Mouse (Mus musculus): ENCODE measurements around the gene Tmem214.
"Not testable (repeated sequence)": the region's sequence is repeated elsewhere in the genome, so short reads cannot be mapped to it uniquely, and the experiment has no call there.

Tmem214 gene

GRCm38 (mm10) chr5:30874365-30874764, 6.6 kb downstream of the Tmem214 start:
- no peak for DNase-seq (ENCODE audit: extremely low read depth, insufficient read length, low spot score)

- no peak for DNase-seq (ENCODE audit: extremely low read depth, insufficient read length, low spot score)
Measured at GRCm38 (mm10) chr5:30878616-30879015, 10.8 kb downstream of the Tmem214 start.

GRCm38 (mm10) chr5:30879347-30879943, 11.6 kb downstream of the Tmem214 start:
- no peak for DNase-seq (ENCODE audit: extremely low read depth, insufficient read length, low spot score)

GRCm38 (mm10) chr5:30881839-30882238, 14.0 kb downstream of the Tmem214 start:
- DNase-seq (ENCODE audit: extremely low read depth, insufficient read length, low spot score) = not testable (repeated sequence)

- no peak for DNase-seq (ENCODE audit: extremely low read depth, insufficient read length, low spot score)
Measured at GRCm38 (mm10) chr5:30886209-30886608, 18.4 kb downstream of the Tmem214 start.

GRCm38 (mm10) chr5:30886731-30887130, 18.9 kb downstream of the Tmem214 start:
- DNase-seq (ENCODE audit: extremely low read depth, insufficient read length, low spot score) = no peak

GRCm38 (mm10) chr5:30887331-30887761, 19.5 kb downstream of the Tmem214 start:
- DNase-seq (ENCODE audit: extremely low read depth, insufficient read length, low spot score) = no peak

GRCm38 (mm10) chr5:30887858-30888336, 20.1 kb downstream of the Tmem214 start:
- DNase-seq (ENCODE audit: extremely low read depth, insufficient read length, low spot score) = peak; percentile 88

- DNase-seq (ENCODE audit: extremely low read depth, insufficient read length, low spot score) = peak; percentile 93
Measured at GRCm38 (mm10) chr5:30888337-30889087, 20.7 kb downstream of the Tmem214 start, which contains the start of gene Agbl5. Gene Agbl5, plus strand, starts transcription at chr5:30888694.

GRCm38 (mm10) chr5:30889088-30889754, 21.4 kb downstream of the Tmem214 start:
- DNase-seq (ENCODE audit: extremely low read depth, insufficient read length, low spot score) = no peak

GRCm38 (mm10) chr5:30890375-30890774, 22.6 kb downstream of the Tmem214 start:
- DNase-seq (ENCODE audit: extremely low read depth, insufficient read length, low spot score) = no peak

- peak; percentile 81 for DNase-seq (ENCODE audit: extremely low read depth, insufficient read length, low spot score)
Measured at GRCm38 (mm10) chr5:30901860-30902259, 34.0 kb downstream of the Tmem214 start.

GRCm38 (mm10) chr5:30907413-30908059, 39.7 kb downstream of the Tmem214 start, which contains the start of gene Ost4:
Gene Ost4, minus strand, starts transcription at chr5:30907788.
- DNase-seq (ENCODE audit: extremely low read depth, insufficient read length, low spot score) = peak; percentile 98

GRCm38 (mm10) chr5:30908426-30909299, 40.9 kb downstream of the Tmem214 start:
- peak; percentile 56 for DNase-seq (ENCODE audit: extremely low read depth, insufficient read length, low spot score)

GRCm38 (mm10) chr5:30909300-30909659, 41.5 kb downstream of the Tmem214 start:
- no peak for DNase-seq (ENCODE audit: extremely low read depth, insufficient read length, low spot score)

- no peak for DNase-seq (ENCODE audit: extremely low read depth, insufficient read length, low spot score)
Measured at GRCm38 (mm10) chr5:30909863-30910262, 42.1 kb downstream of the Tmem214 start.

- DNase-seq (ENCODE audit: extremely low read depth, insufficient read length, low spot score) = peak; percentile 75
Measured at GRCm38 (mm10) chr5:30910481-30910880, 42.7 kb downstream of the Tmem214 start.

GRCm38 (mm10) chr5:30912156-30912555, 44.3 kb downstream of the Tmem214 start:
- no peak for DNase-seq (ENCODE audit: extremely low read depth, insufficient read length, low spot score)

GRCm38 (mm10) chr5:30913060-30913841, 45.4 kb downstream of the Tmem214 start, which contains the start of gene Emilin1:
Gene Emilin1, plus strand, starts transcription at chr5:30913402.
- peak; percentile 96 for DNase-seq (ENCODE audit: extremely low read depth, insufficient read length, low spot score)
